Mouse (Mus musculus): ENCODE measurements around the gene Ttll4. TPM values are rescaled to one million over a fixed set of nuclear protein-coding genes. Genes with fewer than 3 reads are reported as not detected.

The Ttll4 gene
- total RNA-seq, 1 experiment, result 45.2 TPM

DNA sequence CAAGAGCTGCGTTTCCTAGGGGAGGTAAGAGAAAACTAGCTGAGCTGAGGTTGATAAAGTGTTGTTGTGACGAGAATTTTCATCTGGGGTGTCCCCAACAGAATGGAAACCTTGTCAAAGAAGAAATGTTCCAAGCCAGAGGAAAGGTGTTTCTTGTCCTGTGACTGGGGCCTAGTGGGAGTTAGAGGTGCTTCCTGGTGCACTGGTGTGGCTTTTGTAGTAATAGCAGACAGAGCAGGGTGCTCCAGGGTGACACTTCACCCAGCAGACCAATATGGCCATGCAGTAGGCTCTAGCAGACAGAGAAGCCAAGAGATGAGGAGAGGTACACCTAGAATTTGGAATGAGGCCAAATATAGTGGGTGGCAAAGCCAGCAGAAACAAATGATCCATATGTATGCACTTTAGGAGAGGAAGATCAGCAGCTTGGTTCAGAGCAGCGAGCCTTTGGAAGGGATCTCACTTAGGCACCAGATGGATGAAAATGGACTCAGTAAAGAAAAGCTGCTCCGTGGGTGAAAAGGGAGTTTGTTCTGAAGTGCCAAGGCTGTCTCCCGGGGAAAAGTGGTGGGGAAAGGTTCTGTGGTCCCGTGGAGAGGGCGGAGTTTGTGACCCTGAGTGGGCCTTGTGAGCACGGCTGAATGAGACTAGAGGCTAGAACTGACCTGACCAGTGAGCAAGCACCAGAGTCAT is 32.5 kb downstream of the Ttll4 start:
- Histone ChIP-seq H3K4me3 (ENCODE audit: insufficient read depth in 1 of 2, low read depth in 1 of 2, low read length in 2 of 2, poor library complexity in 1 of 2, severe bottlenecking in 1 of 2) (no peak overlapping the region), H3K4me1 (ENCODE audit: control insufficient read depth in 2 of 2, insufficient read depth in 2 of 2, low read length in 2 of 2, poor library complexity in 1 of 2) (no peaks in the 10 kb centered on the region), H3K9ac (ENCODE audit: insufficient read depth, low read depth, low read length, poor library complexity, severe bottlenecking) (no peak overlapping the region), H3K36me3 (ENCODE audit: control insufficient read depth, insufficient read depth, low read length, poor library complexity, severe bottlenecking) (peaks cover 38% of the 10 kb centered on the region), H3K9me3 (ENCODE audit: control insufficient read depth, insufficient read depth, low read depth, low read length) (no peaks in the 10 kb centered on the region), H3K27ac (ENCODE audit: insufficient read depth, low read depth, low read length, poor library complexity, severe bottlenecking) (no peak overlapping the region)
- TF ChIP-seq HCFC1 (IDR thresholded peaks at IDR 0.05; ENCODE audit: borderline replicate concordance, insufficient read depth, low read length), result no peak
- TF ChIP-seq CHD2 (IDR thresholded peaks at IDR 0.05; ENCODE audit: low read depth, low read length), result no peak
- TF ChIP-seq MAFK (IDR thresholded peaks at IDR 0.05; ENCODE audit: insufficient read depth, low read depth, low read length), result no peak
- TF ChIP-seq ZC3H11A (IDR thresholded peaks at IDR 0.05; ENCODE audit: borderline replicate concordance, low read depth, low read length), result no peak
- TF ChIP-seq ZNF384 (IDR thresholded peaks at IDR 0.05; ENCODE audit: low read depth, low read length), result no peak
- in situ Hi-C loops (cut with MboI; ENCODE audit: low sequenced_read_pairs in 2 of 2, unreplicated experiment in 2 of 2), result no loop called here
- no peak for DNase-seq (ENCODE audit: low read depth, low spot score)

DNA sequence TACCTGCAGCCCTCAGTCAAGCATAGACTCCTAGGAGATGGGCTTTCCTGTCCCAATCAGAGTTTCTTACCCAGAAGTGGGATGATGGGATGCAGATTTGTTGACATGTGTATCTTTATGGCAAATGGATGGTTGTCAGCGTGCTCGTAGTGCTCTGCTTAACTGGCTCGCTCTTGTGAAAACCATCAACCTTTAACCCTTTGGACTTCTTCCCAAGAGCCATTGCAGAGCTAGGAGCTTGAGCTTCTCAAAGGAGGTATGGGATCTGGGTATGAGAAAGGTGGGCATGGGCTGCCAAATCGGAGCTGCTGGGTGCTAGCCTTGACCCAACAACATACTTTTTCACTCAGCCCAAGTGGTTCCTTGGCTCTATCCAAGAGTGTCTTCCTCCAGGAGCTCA is 34.3 kb downstream of the Ttll4 start:
- Histone ChIP-seq H3K4me1 (ENCODE audit: control insufficient read depth in 2 of 2, insufficient read depth in 2 of 2, low read length in 2 of 2, poor library complexity in 1 of 2) (no peaks in the 10 kb centered on the region), H3K9me3 (ENCODE audit: control insufficient read depth, insufficient read depth, low read depth, low read length) (no peaks in the 10 kb centered on the region), H3K4me3 (ENCODE audit: insufficient read depth in 1 of 2, low read depth in 1 of 2, low read length in 2 of 2, poor library complexity in 1 of 2, severe bottlenecking in 1 of 2) (no peak overlapping the region), H3K27ac (ENCODE audit: insufficient read depth, low read depth, low read length, poor library complexity, severe bottlenecking) (no peak overlapping the region), H3K36me3 (ENCODE audit: control insufficient read depth, insufficient read depth, low read length, poor library complexity, severe bottlenecking) (peaks cover 29% of the 10 kb centered on the region), H3K9ac (ENCODE audit: insufficient read depth, low read depth, low read length, poor library complexity, severe bottlenecking) (no peak overlapping the region)
- in situ Hi-C loops (cut with MboI; ENCODE audit: low sequenced_read_pairs in 2 of 2, unreplicated experiment in 2 of 2), result no loop called here
- TF ChIP-seq CHD2 (IDR thresholded peaks at IDR 0.05; ENCODE audit: low read depth, low read length) (no peak), ZNF384 (IDR thresholded peaks at IDR 0.05; ENCODE audit: low read depth, low read length) (no peak), ZC3H11A (IDR thresholded peaks at IDR 0.05; ENCODE audit: borderline replicate concordance, low read depth, low read length) (no peak), MAFK (IDR thresholded peaks at IDR 0.05; ENCODE audit: insufficient read depth, low read depth, low read length) (no peak), HCFC1 (IDR thresholded peaks at IDR 0.05; ENCODE audit: borderline replicate concordance, insufficient read depth, low read length) (no peak)
- no peak for DNase-seq (ENCODE audit: low read depth, low spot score)

DNA sequence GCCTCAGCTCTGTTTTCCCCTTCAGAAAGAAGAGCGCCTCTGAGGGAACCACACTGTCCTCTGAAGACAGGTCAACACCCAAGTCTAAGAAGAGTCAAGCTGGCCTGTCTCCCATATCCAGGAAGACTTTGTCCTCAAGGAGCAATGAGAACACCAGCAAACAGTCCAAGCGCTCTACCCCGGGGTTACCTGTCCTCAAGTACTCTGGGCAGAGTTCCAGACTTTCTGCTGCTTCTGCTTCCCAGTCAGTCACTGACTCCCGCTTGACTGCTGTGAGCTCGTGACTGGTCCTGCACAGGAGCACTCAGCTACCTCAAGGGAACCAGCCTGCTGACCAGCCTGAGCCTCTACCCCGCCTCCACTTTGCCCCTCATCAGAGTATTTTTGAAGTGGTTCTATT is 35.9 kb downstream of the Ttll4 start:
- Histone ChIP-seq H3K9me3 (ENCODE audit: control insufficient read depth, insufficient read depth, low read depth, low read length) (no peaks in the 10 kb centered on the region), H3K9ac (ENCODE audit: insufficient read depth, low read depth, low read length, poor library complexity, severe bottlenecking) (no peak overlapping the region)
- in situ Hi-C loops (cut with MboI; ENCODE audit: low sequenced_read_pairs in 2 of 2, unreplicated experiment in 2 of 2), result no loop called here

DNA sequence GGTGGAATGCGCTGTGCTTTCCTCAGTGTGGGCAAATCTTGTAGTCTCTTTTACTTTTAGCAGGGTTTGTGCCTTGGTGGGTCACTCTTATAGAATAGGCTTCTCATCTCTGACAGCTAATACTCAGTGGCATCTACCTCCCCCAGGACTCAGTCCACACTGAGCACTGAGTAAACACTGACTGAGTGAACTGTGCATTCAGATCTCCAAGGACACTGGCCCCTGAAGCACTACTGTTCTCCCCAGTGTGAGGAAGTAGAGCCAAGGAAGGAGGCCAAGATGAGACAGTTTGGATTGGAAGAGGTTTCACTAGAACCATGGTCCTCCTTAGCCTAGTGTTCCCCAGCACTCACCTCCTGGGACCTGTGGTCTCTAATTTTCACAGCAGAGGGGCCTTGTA is 36.8 kb downstream of the Ttll4 start:
- Histone ChIP-seq H3K27ac (ENCODE audit: insufficient read depth, low read depth, low read length, poor library complexity, severe bottlenecking) (no peak overlapping the region), H3K9me3 (ENCODE audit: control insufficient read depth, insufficient read depth, low read depth, low read length) (no peaks in the 10 kb centered on the region), H3K9ac (ENCODE audit: insufficient read depth, low read depth, low read length, poor library complexity, severe bottlenecking) (no peak overlapping the region), H3K4me1 (ENCODE audit: control insufficient read depth in 2 of 2, insufficient read depth in 2 of 2, low read length in 2 of 2, poor library complexity in 1 of 2) (no peaks in the 10 kb centered on the region), H3K36me3 (ENCODE audit: control insufficient read depth, insufficient read depth, low read length, poor library complexity, severe bottlenecking) (peaks cover 29% of the 10 kb centered on the region), H3K4me3 (ENCODE audit: insufficient read depth in 1 of 2, low read depth in 1 of 2, low read length in 2 of 2, poor library complexity in 1 of 2, severe bottlenecking in 1 of 2) (no peak overlapping the region)
- TF ChIP-seq ZC3H11A (IDR thresholded peaks at IDR 0.05; ENCODE audit: borderline replicate concordance, low read depth, low read length), result no peak
- TF ChIP-seq ZNF384 (IDR thresholded peaks at IDR 0.05; ENCODE audit: low read depth, low read length), result no peak
- no peak for TF ChIP-seq CHD2 (IDR thresholded peaks at IDR 0.05; ENCODE audit: low read depth, low read length)
- no peak for TF ChIP-seq MAFK (IDR thresholded peaks at IDR 0.05; ENCODE audit: insufficient read depth, low read depth, low read length)
- in situ Hi-C loops (cut with MboI; ENCODE audit: low sequenced_read_pairs in 2 of 2, unreplicated experiment in 2 of 2), result no loop called here
- no peak for DNase-seq (ENCODE audit: low read depth, low spot score)

More for the DNA sequence above, 35.9 kb downstream of the Ttll4 start:
- Histone ChIP-seq H3K36me3 (ENCODE audit: control insufficient read depth, insufficient read depth, low read length, poor library complexity, severe bottlenecking) (peaks cover 29% of the 10 kb centered on the region), H3K4me1 (ENCODE audit: control insufficient read depth in 2 of 2, insufficient read depth in 2 of 2, low read length in 2 of 2, poor library complexity in 1 of 2) (no peaks in the 10 kb centered on the region), H3K4me3 (ENCODE audit: insufficient read depth in 1 of 2, low read depth in 1 of 2, low read length in 2 of 2, poor library complexity in 1 of 2, severe bottlenecking in 1 of 2) (no peak overlapping the region), H3K27ac (ENCODE audit: insufficient read depth, low read depth, low read length, poor library complexity, severe bottlenecking) (no peak overlapping the region)
- DNase-seq (ENCODE audit: low read depth, low spot score), result no peak
- TF ChIP-seq MAFK (IDR thresholded peaks at IDR 0.05; ENCODE audit: insufficient read depth, low read depth, low read length), result no peak
- no peak for TF ChIP-seq CHD2 (IDR thresholded peaks at IDR 0.05; ENCODE audit: low read depth, low read length)
- TF ChIP-seq ZNF384 (IDR thresholded peaks at IDR 0.05; ENCODE audit: low read depth, low read length), result no peak
- no peak for TF ChIP-seq HCFC1 (IDR thresholded peaks at IDR 0.05; ENCODE audit: borderline replicate concordance, insufficient read depth, low read length)
- TF ChIP-seq ZC3H11A (IDR thresholded peaks at IDR 0.05; ENCODE audit: borderline replicate concordance, low read depth, low read length), result no peak

Data from ES-E14 (cell line).